Mouse (Mus musculus): ENCODE measurements around the gene Apoc3.
A peak's percentile ranks its signal among the peaks of the same experiment; 100 is the strongest.

Gene Apoc3

GRCm38 (mm10) chr9:46235596-46235648 lies at the start of gene Apoc3:
Apoc3 (minus strand) TSS chr9:46235636.
- DNase-seq = no peak

GRCm38 (mm10) chr9:46282631-46283436 lies 47.4 kb upstream of the Apoc3 start, which contains the start of gene Bud13:
Bud13 (plus strand) TSS chr9:46283008.
- peak; percentile 96 for DNase-seq

- no peak for DNase-seq
Measured at GRCm38 (mm10) chr9:46274494-46274893, 39.1 kb upstream of the Apoc3 start.

- DNase-seq = peak; percentile 93
Measured at GRCm38 (mm10) chr9:46272677-46273454, 37.4 kb upstream of the Apoc3 start, which contains the start of gene Zpr1. Zpr1 (plus strand) TSS chr9:46273064.

- no peak for DNase-seq
Measured at GRCm38 (mm10) chr9:46272070-46272469, 36.6 kb upstream of the Apoc3 start.

GRCm38 (mm10) chr9:46270782-46271181 lies 35.3 kb upstream of the Apoc3 start:
- no peak for DNase-seq

- DNase-seq = no peak
Measured at GRCm38 (mm10) chr9:46269125-46269524, 33.7 kb upstream of the Apoc3 start.

GRCm38 (mm10) chr9:46268343-46268873 lies 33.0 kb upstream of the Apoc3 start, which contains the start of gene Apoa5:
Apoa5 (plus strand) TSS chr9:46268633.
- no peak for DNase-seq

- DNase-seq = no peak
Measured at GRCm38 (mm10) chr9:46261131-46261530, 25.7 kb upstream of the Apoc3 start.

- no peak for DNase-seq
Measured at GRCm38 (mm10) chr9:46259111-46259510, 23.7 kb upstream of the Apoc3 start.

- DNase-seq = no peak
Measured at GRCm38 (mm10) chr9:46257546-46257945, 22.1 kb upstream of the Apoc3 start.

GRCm38 (mm10) chr9:46256658-46257385 lies 21.4 kb upstream of the Apoc3 start:
- no peak for DNase-seq

GRCm38 (mm10) chr9:46256177-46256576 lies 20.7 kb upstream of the Apoc3 start:
- no peak for DNase-seq

- peak; percentile 82 for DNase-seq
Measured at GRCm38 (mm10) chr9:46246752-46247324, 11.4 kb upstream of the Apoc3 start.

GRCm38 (mm10) chr9:46243584-46243983 lies 8.1 kb upstream of the Apoc3 start:
- no peak for DNase-seq

- DNase-seq = no peak
Measured at GRCm38 (mm10) chr9:46243122-46243521, 7.7 kb upstream of the Apoc3 start.

- DNase-seq = no peak
Measured at GRCm38 (mm10) chr9:46241818-46242217, 6.4 kb upstream of the Apoc3 start.

- peak; percentile 23 for DNase-seq
Measured at GRCm38 (mm10) chr9:46240526-46241153, 5.2 kb upstream of the Apoc3 start, which contains the start of gene Apoa4. Apoa4 (plus strand) TSS chr9:46240696.

GRCm38 (mm10) chr9:46238850-46239249 lies 3.4 kb upstream of the Apoc3 start:
- DNase-seq = no peak

- no peak for DNase-seq
Measured at GRCm38 (mm10) chr9:46235649-46236048, 213 bp upstream of the Apoc3 start.

- peak; percentile 43 for DNase-seq
Measured at GRCm38 (mm10) chr9:46235196-46235595, 240 bp downstream of the Apoc3 start.

- DNase-seq = no peak
Measured at GRCm38 (mm10) chr9:46230450-46230975, 4.9 kb downstream of the Apoc3 start.
